Mouse (Mus musculus): ENCODE results near the gene Gpkow.

DNA sequence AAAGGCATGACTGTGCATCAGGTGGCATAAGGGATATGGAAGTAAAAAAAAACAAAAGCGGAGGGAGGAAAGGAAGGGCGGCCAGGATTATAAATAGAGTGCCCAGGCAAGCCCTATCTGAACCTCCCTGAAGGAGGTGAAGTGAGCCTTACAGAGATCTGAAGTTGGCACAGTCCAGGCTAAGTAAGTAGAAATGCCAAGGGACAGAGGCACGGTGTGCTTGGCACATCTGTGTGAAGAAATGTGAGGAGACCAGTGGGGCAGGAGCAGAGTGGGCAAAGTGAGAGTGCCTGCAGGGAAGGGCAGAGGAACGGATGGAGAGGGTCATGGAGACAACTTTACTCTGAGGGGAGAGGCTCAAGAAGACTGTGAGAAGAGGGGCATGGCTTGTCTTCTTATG, 35.8 kb upstream of the Gpkow start:
- TF ChIP-seq GATA1 (IDR thresholded peaks at IDR 0.05; ENCODE audit: low read length): no peak
- no peak for TF ChIP-seq TAL1 (IDR thresholded peaks at IDR 0.05; ENCODE audit: low read length)

All from erythroblast, embryonic 14.5 days (primary cell).